Mouse (Mus musculus) left cerebral cortex, postnatal 25 days (tissue): ENCODE measurements around the gene Rrp1b. TPM values are rescaled to one million over a fixed set of nuclear protein-coding genes. Genes with fewer than 3 reads are reported as not detected.

Experiments used
- DNase-seq, 2 experiments: peaks; one replicate each; pipeline ENCODE4 v3.0.0; 2022; ENCODE audit warnings: low spot score in 2 of 2, mixed read lengths in 1 of 2
- intact Hi-C: fragments of 180-260 bp; cut with DNase I; formaldehyde crosslinking; loops from one replicate; pipeline ENCODE4 v1.15.1; 2025
- total RNA-seq, 2 experiments: library from RNA; stranded (reverse); gene quantifications; 2 replicates each; pipeline ENCODE4 v1.2.3; 2021

The Rrp1b gene
- total RNA-seq, 2 experiments from 2014 or later: 15.8 to 19.8 TPM

DNA sequence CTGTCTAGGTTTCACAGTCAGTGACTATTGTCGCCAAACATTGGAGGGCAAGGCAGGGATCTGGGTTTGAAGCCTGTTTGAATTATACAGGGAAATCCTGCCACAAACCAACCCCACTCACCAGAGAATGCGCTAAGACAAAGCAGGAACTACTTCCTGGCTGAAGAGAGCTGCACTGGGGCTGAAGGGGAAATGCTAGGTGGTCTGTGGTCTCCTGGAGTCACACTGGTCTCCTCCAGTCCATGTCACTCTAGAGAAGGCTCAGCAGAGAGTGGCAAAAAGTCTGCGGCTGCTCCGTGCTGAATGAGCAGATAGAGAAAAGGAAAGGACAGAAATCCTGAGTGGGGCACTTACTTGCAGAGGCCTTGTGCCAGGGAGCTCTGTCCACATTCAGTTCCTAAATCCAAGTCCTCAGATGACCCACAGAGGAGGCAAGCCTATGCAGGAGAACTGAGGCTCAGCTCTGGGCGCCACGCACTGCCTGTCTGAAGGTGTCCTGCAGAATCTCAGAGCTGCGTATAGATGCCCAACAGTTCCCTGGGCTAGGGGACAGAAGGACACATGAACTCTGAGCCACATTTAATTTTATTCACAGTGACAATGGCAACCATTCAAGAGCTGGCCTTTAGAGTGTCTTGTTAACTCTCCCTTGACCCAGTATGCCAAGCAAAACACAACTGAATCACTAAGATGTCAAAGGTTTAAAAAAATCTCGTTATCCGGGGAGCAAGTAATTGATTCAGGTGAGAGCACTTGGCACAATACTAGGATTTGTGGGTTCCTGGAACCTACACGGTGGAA, 75.3 kb downstream of the Rrp1b start:
- DNase-seq: no peak
- intact Hi-C loops: no loop called here

Other genes starting within 250 kb of the Rrp1b start
- 10 to 100 TPM; 20.2 to 20.9 TPM for gene Sik1, start 180.3 kb upstream of the Rrp1b start, total RNA-seq
- 1 to 10 TPM in 1 of 2 experiments, under 1 TPM in 1; 0.62 to 1.1 TPM for gene Hsf2bp, start 249 bp downstream of the Rrp1b start, total RNA-seq
- 10 to 100 TPM in 1 of 2 experiments, 1 to 10 TPM in 1; 7.5 to 10.0 TPM for gene Notch3, start 130.8 kb downstream of the Rrp1b start, total RNA-seq
- gene Ephx3, start 153.4 kb downstream of the Rrp1b start, total RNA-seq: under 1 TPM; 0.39 to 0.48 TPM
- gene Brd4, start 248.6 kb downstream of the Rrp1b start, total RNA-seq: 100 to 1,000 TPM; 117 to 130 TPM